Mouse (Mus musculus): ENCODE data around the gene Zfp970.
"Not testable (repeated sequence)": the region's sequence is repeated elsewhere in the genome, so short reads cannot be mapped to it uniquely, and the experiment has no call there.

DNA sequence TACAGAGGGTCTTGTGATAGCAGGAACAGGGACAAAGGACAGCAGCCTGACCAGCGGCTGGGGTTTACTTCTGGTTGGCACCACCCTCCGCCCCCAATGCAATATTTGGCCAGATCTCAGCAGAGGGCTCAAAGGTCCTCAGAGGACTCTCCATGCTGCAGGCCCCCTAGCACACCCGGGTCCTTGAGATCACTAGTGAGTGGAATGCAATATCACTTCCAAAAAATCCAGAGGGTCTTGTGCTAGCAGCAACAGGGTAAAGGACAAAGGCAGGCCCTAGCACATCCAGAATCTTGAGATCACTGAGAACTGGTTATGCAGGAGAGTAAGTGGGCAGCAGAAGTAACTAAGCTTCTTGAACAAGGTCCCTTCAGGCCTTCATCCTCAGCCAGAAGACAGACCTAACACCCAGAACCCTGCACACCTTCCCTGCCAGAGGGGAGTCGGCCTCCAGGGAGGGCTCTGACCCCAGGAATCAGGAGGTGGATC, 49.5 kb downstream of the Zfp970 start:
- TF ChIP-seq POLR2A (IDR thresholded peaks at IDR 0.05; ENCODE audit: control insufficient read depth, low read depth, low read length); CTCF (IDR thresholded peaks at IDR 0.05; ENCODE audit: control insufficient read depth, insufficient read depth, insufficient replicate concordance, low read depth, low read length): not testable (repeated sequence)

Measured in testis, adult 2 months (tissue).